Mouse (Mus musculus): ENCODE results near the gene Irgc1.
"Not testable (repeated sequence)": the region's sequence is repeated elsewhere in the genome, so short reads cannot be mapped to it uniquely, and the experiment has no call there.

Irgc1 gene

DNA sequence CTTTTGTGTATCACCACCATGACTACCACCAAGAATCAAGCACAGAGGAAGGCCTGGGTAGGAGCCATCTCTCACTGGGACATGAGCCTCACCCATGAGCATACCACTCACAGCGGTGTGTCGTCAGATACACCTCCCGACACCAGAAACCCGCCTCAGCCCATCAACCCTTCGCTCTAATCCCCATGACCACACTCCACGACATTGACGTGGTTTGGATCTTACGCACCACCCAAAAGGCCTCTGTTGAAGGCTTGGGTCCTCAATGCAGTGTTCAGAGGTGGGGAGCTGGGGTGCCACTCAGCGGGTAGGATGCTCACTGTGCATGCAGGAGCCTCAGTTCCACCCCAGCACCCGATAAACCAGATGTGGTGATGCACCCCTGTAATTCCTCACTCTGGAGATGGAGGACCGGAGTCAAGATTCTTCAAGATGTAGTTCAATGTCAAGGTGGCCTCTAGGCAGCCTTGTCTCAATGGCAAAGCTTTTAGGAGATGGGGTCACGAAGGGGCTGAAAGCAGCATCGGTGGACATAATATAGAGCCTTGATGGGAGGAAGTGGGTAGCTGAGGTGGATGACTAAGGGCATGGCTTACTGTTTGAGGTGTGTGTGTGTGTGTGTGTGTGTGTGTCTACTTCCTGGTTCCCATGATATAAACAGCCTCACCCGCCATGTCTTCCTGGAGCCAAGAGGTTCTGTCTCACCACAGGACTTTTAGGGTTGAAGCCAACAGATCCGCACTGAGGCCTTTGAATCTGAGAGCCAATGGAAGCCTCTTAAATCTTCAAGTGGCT lies 21.3 kb downstream of the Irgc1 start:
- DNase-seq: no peak

- DNase-seq: peak; percentile 77
Observed at GRCm38 (mm10) chr7:24429413-24430112, 22.5 kb downstream of the Irgc1 start.

GRCm38 (mm10) chr7:24428725-24429124 lies 23.4 kb downstream of the Irgc1 start:
- DNase-seq: no peak

- no peak for DNase-seq
Observed at GRCm38 (mm10) chr7:24427168-24427567, 24.9 kb downstream of the Irgc1 start.

- DNase-seq: no peak
Observed at GRCm38 (mm10) chr7:24425919-24426318, 26.2 kb downstream of the Irgc1 start.

DNA sequence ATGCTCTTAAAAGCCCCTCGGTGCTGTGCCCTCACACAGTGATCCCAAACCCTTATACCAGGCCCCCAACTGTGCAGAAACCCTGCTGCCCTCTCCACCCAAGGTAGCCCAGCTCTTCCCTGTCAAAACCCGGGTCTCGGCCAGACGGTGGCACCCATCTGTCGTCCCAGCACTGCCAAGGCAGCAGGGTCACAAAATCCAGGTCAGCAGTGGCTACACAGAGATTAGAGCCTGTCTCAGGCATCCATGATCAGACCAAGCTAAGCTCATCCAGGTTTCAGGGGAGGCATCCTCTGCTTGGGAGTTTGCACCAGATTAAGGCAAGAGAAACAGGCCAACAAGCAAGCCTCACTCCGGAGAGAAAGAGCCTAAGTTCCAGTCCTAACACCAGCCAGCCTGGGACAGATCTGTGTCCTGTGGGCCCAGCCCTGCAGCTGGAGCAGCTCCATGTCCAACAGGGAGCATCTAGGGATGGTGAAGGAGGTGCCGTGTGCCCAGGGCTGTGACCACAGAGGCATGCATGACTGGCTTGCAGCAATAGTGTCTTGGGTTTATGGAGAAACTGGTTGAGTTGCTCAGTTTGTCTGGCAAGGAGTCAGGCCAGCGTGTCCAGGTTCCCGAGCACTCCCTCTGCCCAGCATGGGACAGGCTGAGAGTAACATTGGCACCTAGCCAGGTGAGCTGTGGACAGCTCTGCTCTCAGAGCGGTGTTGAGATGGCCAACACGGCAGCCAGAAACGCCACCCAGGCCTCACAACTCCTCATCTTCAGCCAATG lies 28.0 kb downstream of the Irgc1 start:
- DNase-seq: no peak

GRCm38 (mm10) chr7:24423107-24423763 lies 28.9 kb downstream of the Irgc1 start:
- DNase-seq: no peak

DNA sequence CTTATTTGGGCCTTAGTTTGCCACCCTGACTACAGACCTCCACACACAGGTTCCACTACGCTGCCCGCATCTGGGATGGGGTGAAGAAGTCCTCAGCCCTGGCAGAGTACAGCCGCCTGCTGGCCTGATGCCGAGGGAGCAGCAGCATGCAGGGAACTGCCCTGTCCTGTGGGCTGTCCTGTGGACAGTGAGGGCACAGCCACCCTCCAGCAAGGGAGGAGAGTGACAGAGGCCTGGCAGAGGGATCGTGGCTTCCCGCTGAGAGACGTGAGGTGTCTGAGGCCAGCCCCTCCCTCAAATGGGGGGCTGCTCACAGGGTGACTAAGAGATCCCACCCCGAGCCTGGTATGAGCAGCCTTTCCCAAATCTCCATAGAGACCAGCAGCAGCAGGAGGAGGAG lies 29.8 kb downstream of the Irgc1 start:
- DNase-seq: no peak

DNA sequence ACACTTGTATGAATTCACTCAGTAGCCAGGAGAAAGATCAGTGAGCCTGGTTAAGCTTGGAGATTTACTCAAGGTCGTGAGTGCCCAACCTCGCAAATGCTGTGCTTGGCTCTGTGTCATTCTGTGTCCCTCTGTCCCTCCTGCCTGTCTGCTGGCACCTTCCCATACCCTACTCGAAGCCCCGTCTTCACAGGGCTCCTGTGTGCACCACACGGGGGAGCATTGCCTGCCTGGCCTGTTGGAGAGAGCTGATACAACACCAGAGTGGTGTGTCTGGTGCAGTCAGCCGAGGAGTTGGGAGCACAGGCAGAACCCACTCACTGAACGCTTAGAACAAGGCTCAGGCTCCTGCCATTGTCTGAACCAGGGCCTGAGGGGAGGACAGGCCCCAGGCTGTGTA lies 30.4 kb downstream of the Irgc1 start:
- DNase-seq: no peak

DNA sequence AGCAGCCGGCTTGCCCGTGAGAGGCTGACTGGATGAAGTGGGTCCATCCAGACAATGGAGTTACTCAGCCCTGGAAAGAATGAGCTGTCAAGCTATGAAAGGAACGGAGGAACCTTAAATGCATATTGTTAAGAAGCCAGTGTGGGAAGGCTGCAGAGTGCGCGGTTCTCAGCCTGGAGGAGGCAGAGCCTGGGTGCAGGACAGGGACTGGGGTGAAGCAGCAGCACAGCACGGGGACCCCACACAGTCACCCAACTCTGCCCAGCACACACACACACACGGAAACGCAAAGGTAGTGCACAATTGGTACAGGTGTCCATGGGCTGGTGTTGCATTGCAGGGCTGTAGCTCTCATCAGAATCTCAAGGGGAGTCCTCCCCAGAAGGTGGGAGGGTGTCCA lies 32.5 kb downstream of the Irgc1 start:
- no peak for DNase-seq

DNA sequence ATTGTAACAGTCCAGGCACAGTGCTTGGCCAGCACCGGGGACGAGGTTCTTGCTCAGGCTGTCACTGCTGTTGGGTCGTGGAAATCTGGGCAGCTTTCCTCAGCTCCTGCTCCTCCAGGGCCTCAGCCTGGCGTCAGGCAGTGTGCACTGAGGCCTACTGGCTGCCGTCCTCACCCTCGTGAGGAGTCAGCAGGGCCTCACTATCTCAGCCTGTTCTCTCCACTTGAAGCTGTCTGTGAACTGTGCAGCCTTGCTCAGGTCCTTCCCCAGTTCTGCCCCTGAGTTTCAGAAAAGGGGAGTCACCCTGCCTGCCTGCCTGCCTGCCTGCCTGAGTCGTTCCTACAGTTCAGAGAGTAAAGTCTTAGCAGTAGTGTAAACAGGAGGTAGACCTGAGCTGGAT lies 36.8 kb downstream of the Irgc1 start:
- DNase-seq: no peak

DNA sequence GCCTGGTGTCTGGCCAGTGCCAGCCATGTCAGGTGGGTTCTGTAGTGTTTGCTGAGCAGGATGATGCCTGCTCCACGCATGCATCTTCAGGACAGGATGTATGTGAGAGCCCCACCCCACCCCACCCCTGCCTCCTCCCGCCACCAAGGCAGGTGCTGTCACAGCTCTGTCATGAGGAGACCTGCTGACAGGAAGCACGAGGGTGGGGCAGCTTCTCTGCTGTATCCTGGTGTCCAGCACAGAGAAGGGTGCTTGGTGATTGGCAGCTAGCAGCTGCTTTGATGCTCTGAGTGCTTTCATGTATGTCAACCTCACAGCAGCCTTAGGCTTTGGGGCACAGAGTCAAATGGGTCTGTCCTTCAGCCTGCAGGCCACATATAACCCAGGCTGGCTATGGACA lies 38.5 kb downstream of the Irgc1 start:
- no peak for DNase-seq

GRCm38 (mm10) chr7:24410831-24411230 lies 41.3 kb downstream of the Irgc1 start:
- no peak for DNase-seq

GRCm38 (mm10) chr7:24410123-24410522 lies 42.0 kb downstream of the Irgc1 start:
- DNase-seq: no peak

DNA sequence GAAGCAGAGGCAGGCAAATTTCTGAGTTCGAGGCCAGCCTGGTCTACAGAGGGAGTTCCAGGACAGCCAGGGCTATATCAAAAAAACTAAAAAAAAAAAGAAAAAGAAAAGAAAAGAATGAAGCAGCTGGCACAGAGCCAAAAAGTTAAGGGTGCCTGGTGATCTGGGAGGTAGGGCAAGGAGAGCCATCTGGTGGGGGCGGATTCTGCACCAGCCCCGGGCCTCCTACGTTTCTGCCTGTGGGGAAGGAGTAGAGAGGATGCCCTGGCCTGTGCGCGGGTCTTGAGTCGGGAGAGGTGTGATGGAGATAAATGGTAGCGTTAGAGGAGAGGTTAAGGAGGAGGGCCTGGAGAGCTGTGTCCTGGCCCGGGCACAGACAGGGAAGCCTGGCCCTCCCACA lies 43.9 kb downstream of the Irgc1 start:
- DNase-seq: no peak

DNA sequence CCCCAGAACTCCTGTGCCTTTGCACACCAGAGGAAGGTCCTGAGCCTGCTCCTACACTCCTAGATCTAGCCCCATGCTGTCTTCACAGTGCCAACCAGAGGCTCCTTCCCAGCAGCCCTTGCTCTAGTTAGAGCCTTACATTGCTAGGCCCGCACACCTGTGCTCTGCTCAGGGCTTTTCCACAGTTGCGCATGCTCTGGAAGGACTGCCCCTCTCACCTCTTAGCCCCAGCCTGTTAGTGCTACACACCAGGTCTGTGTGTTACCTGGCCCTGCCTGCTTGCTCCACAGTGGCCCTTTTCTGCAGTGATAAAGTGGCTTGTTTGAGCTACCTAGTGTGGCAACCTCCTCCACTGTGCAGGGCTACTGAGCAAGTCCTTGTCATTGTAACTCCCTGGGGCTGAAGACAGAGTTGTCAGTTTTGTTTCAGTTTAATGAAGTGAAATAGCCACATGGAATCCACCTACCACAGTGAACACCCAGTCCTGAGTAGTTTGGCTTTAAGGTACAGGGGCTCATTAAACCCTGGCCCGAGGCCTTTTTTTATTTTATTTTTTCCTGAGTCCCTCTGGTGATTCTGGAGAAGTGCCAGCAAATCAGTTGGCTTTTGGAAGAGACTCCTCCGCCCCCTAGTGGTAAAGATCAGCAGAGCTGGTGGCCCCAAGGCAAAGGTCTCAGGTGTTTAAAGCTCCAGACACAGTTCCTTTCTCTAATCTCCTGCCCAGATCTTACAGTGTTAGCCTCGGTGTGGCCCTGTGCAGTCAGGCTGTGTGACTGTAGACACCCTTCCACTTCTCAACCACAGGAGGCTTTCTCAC lies 45.4 kb downstream of the Irgc1 start:
- peak; percentile 62 for DNase-seq

- no peak for DNase-seq
Observed at GRCm38 (mm10) chr7:24405649-24406048, 46.4 kb downstream of the Irgc1 start.

DNA sequence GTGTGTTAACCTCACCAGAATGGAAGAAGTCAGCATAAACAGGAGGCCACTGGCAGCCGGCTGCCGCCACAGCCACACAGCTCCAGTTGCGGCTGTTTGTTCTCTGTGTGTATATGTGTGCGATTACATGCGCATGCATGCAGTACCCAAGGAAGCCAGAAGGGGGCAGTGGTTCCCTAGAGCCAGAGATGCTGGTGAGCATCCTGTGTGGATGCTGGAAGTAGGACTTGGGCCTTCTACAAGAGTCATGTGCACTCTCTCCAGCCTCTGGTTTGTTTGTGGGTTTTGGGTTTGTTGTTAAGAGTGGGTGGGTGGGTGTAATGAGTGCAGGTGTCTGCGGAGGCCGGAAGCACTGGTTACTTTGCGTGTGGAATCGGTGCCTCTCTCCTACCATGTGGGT lies 49.2 kb downstream of the Irgc1 start:
- no peak for DNase-seq

DNA sequence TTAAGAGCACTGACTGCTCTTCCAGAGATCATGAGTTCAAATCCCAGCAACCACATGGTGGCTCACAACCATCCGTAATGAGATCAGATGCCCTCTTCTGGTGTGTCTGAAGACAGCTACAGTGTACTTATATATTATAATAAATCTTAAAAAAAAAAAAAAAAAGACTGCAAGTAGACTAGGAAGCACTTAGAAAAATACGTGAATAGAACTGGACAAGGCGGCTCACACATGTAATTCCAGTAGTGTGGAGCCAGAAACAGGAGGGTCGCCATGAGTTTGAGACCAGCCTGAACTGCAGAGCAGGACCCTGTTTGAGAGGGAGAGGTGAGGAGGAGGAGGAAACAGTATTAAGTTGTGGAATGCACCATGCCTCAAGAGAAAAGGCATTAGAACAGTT lies 51.6 kb downstream of the Irgc1 start:
- not testable (repeated sequence) for DNase-seq

DNA sequence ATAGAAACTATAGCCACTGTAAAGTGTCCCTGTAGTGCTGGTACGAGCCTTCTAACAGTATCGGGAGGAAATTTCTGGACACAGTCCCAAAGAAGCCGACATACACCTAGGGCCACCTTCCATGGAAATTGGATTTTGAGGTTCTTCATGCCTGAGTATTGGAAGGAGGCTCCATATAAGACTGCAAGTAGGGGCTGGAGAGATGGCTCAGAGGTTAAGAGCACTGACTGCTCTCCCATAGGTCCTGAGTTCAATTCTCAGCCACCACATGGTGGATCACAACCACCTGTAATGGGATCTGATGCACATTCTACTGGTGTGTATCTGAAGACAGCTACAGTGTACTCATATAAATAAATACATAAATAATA lies 52.0 kb downstream of the Irgc1 start:
- DNase-seq: no peak

GRCm38 (mm10) chr7:24399256-24400081 lies 52.6 kb downstream of the Irgc1 start, which contains the start of gene Smg9:
Gene Smg9 (plus strand): TSS chr7:24399619.
- peak; percentile 96 for DNase-seq

Measured in right cerebral cortex, postnatal 14 days (tissue).